Mouse (Mus musculus) embryonic facial prominence, embryonic 15.5 days (tissue): ENCODE data around the gene Gp1bb. TPM values are rescaled to one million over a fixed set of nuclear protein-coding genes. Genes with fewer than 3 reads are reported as not detected.

ENCODE experiments used
- ATAC-seq: fragments of 200-750 bp; cut with Nextera tagmentation; 2 replicates; pipeline ENCODE4 v1.8.0; 2017; ENCODE audit warnings: low read depth, moderate TSS enrichment; ENCODE audit not compliant: insufficient number of reproducible peaks, low FRiP score, low TSS enrichment
- H3K27ac ChIP-seq: fragments of 300-500 bp; sonication (generic); replicated peaks from 2 replicates; pipeline ENCODE4 v1.5.1; 2015; ENCODE audit warnings: mild to moderate bottlenecking, inconsistent platforms
- H3K27me3 ChIP-seq: fragments of 300-500 bp; sonication (generic); 2 replicates; pipeline ENCODE4 v1.6.1; 2015; ENCODE audit warnings: inconsistent platforms
- H3K36me3 ChIP-seq: fragments of 300-500 bp; sonication (generic); 2 replicates; pipeline ENCODE4 v1.6.1; 2015; ENCODE audit warnings: mild to moderate bottlenecking, inconsistent platforms
- H3K4me1 ChIP-seq: fragments of 300-500 bp; sonication (generic); 2 replicates; pipeline ENCODE4 v1.6.1; 2015; ENCODE audit warnings: inconsistent platforms
- H3K4me2 ChIP-seq: fragments of 300-500 bp; sonication (generic); replicated peaks from 2 replicates; pipeline ENCODE4 v1.6.1; 2015; ENCODE audit warnings: mild to moderate bottlenecking, inconsistent platforms
- H3K4me3 ChIP-seq: fragments of 300-500 bp; sonication (generic); replicated peaks from 2 replicates; pipeline ENCODE4 v1.5.1; 2015; ENCODE audit warnings: mild to moderate bottlenecking, inconsistent platforms
- H3K9ac ChIP-seq: fragments of 300-500 bp; sonication (generic); 2 replicates; pipeline ENCODE4 v1.6.1; 2015; ENCODE audit warnings: inconsistent platforms
- H3K9me3 ChIP-seq: fragments of 300-500 bp; sonication (generic); replicated peaks from 2 replicates; pipeline ENCODE4 v1.6.1; 2016; ENCODE audit warnings: inconsistent platforms
- WGBS: fragments of 180-500 bp; shearing (Covaris S2); methylation state at CpG from one replicate; pipeline ENCODE4 v1.1.7; 2015; 5-methylcytosine and 5-hydroxymethylcytosine counted together
- polyA plus RNA-seq: library from polyadenylated mRNA; unstranded; fragments of >200 nt; fragmentation: Nextera tagmentation; extraction: Ambion mirVana; gene quantifications from 2 replicates; pipeline ENCODE4 v1.2.1, GENCODE M21; 2015

Gene Gp1bb
- polyA plus RNA-seq, 1 experiment from 2014 or later = 2.8 TPM

DNA sequence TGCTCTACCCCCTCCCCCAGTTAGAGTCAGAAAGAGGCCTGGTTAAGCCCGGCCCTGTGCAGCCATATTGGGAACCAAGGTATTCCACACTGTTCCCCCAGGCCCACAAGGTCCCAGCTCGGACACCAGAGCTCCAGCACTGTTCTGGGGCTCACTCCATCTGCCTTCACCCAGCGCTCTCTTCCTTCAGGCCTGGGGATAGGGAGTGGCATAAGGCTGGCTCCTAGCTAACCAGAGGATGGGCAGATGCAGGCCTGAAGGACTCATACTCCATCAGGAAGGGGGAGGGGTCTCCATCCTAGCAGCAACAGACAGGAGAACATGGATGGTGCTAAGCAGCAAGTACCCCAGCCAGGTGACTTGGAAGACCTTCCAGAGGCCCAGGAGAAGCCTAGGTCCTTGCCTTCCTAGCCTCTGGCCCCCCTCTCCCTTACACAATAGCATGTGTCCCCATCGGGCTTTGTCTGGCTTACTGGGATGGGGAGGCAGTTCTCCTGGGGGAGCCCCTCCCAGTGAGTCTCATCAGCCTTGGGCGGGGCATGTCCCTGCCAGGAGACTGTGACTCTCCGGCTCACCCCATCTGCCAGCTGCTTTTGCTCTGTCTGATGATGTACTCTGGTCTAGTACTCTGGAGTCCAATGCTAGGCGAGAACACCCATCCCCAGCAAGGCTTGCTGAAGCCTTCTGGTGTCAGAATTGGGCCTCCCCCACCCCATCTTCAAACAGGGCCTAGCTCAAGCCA is 6.2 kb upstream of the Gp1bb start:
- 58% methylated on average over 7 of the region's 7 CpGs for WGBS
- Histone ChIP-seq H3K36me3 (peaks cover 19% of the 10 kb centered on the region; the same call in 1 of the 2 replicates), H3K4me3 (peak overlapping the region; percentile 74), H3K27ac (peak overlapping the region; percentile 77), H3K9me3 (no peaks in the 10 kb centered on the region), H3K4me1 (peaks cover 47% of the 10 kb centered on the region), H3K27me3 (peaks cover 27% of the 10 kb centered on the region), H3K9ac (peak overlapping the region; percentile 83; the same call in 1 of the 2 replicates), H3K4me2 (peak overlapping the region; percentile 90)
- no peak for ATAC-seq

- Histone ChIP-seq H3K27ac (0 out of 2 replicates have a peak overlapping the region, but pooled peaks have one; percentile 28), H3K4me3 (peak overlapping the region; percentile 74; the same call in 1 of the 2 replicates), H3K27me3 (peaks cover 39% of the 10 kb centered on the region), H3K4me1 (peaks cover 49% of the 10 kb centered on the region), H3K9me3 (no peaks in the 10 kb centered on the region), H3K9ac (no peak overlapping the region), H3K36me3 (peaks cover 31% of the 10 kb centered on the region; the same call in 1 of the 2 replicates), H3K4me2 (peak overlapping the region; percentile 90)
- WGBS = 45% methylated on average over 3 of the region's 3 CpGs
- ATAC-seq = no peak
These were observed 5.0 kb upstream of the Gp1bb start for GRCm38 (mm10) chr16:18627163-18627562.

GRCm38 (mm10) chr16:18626376-18626878 is 4.2 kb upstream of the Gp1bb start, which contains the start of gene Gm49601:
Gm49601 (minus strand) TSS chr16:18626427.
- peak within 1 kb of the TSS; percentile 33 for H3K9ac ChIP-seq
- ATAC-seq = peak; percentile 56

DNA sequence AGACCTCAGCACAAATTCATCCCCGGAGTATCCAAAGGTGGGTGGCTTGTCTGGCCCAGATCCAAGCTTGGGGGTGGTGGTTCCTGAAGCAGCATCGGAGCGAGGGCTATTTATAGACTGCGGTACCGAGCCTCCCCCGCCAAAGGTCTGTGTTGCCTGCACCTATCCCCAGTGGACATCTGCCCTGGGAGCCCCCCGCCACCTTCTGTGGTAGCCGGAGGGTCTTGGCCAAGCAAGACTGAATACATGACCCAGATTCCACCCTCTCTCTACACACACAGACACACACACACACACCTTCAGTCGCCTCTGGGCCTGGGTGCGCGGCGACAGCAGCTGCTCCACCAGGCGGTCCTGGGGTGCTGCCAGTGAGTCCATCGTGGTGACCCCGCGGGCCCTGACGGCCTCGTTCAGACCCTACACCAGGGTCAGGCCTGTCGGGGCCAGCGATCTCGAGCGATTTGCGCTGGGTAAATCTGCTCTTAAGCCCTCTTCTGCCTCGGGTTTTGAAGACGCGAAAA is 3.6 kb upstream of the Gp1bb start:
- 19% methylated on average over 26 of the region's 26 CpGs for whole genome bisulfite sequencing
- Histone ChIP-seq H3K4me3 (peak overlapping the region; percentile 74), H3K9ac (peak overlapping the region; percentile 33; the same call in 1 of the 2 replicates), H3K27me3 (peaks cover 52% of the 10 kb centered on the region), H3K4me2 (peak overlapping the region; percentile 90), H3K27ac (no peak overlapping the region), H3K36me3 (peaks cover 35% of the 10 kb centered on the region), H3K9me3 (no peaks in the 10 kb centered on the region), H3K4me1 (peaks cover 62% of the 10 kb centered on the region)
- no peak for ATAC-seq

More at GRCm38 (mm10) chr16:18626376-18626878, 4.2 kb upstream of the Gp1bb start, which contains the start of gene Gm49601:
- Histone ChIP-seq H3K4me3 (peak within 1 kb of the TSS; percentile 74), H3K27me3 (peaks cover 46% of the 10 kb centered on the region), H3K9me3 (no peaks in the 10 kb centered on the region), H3K36me3 (peaks cover 35% of the 10 kb centered on the region), H3K4me1 (peaks cover 56% of the 10 kb centered on the region), H3K27ac (0 out of 2 replicates have a peak within 1 kb of the TSS, but pooled peaks have one; percentile 28), H3K4me2 (peak within 1 kb of the TSS; percentile 90)
- under 1% methylated on average over 64 of the region's 65 CpGs for WGBS

GRCm38 (mm10) chr16:18625097-18625496 is 2.9 kb upstream of the Gp1bb start:
- 64% methylated on average over 14 of the region's 14 CpGs for WGBS
- ATAC-seq = no peak

DNA sequence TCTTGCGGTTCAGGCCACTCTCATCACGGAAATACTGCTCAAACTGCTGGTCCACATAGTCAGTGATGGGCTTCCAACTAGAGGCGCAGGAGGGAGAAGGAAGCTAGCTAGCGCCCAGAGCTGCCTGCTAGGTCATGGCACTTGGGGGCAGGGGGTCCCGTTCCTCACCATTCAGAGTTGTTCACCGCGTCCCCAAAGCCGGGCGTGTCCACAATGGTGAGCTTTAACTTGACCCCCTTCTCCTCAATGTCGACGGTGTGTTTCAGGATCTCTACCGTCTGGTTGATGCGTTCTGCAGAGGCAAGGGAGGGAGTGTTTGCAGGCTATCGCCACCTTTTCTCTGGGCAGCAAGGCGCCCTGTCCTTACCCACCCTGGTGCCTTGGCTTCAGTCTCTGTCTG is 2.4 kb upstream of the Gp1bb start:
- ATAC-seq = no peak
- H3K27me3 ChIP-seq = peaks cover 64% of the 10 kb centered on the region
- 53% methylated on average over 15 of the region's 15 CpGs for WGBS
- no peaks in the 10 kb centered on the region for H3K9me3 ChIP-seq
- H3K9ac ChIP-seq = no peak overlapping the region
- peaks cover 62% of the 10 kb centered on the region for H3K4me1 ChIP-seq
- no peak overlapping the region for H3K27ac ChIP-seq
- H3K36me3 ChIP-seq = peaks cover 35% of the 10 kb centered on the region
- no peak overlapping the region for H3K4me2 ChIP-seq
- no peak overlapping the region for H3K4me3 ChIP-seq

More at GRCm38 (mm10) chr16:18625097-18625496, 2.9 kb upstream of the Gp1bb start:
- H3K36me3 ChIP-seq = peaks cover 35% of the 10 kb centered on the region
- peaks cover 60% of the 10 kb centered on the region for H3K27me3 ChIP-seq
- H3K27ac ChIP-seq = no peak overlapping the region
- no peak overlapping the region for H3K4me3 ChIP-seq
- H3K4me1 ChIP-seq = peaks cover 65% of the 10 kb centered on the region
- H3K9me3 ChIP-seq = no peaks in the 10 kb centered on the region
- no peak overlapping the region for H3K4me2 ChIP-seq
- H3K9ac ChIP-seq = no peak overlapping the region

DNA sequence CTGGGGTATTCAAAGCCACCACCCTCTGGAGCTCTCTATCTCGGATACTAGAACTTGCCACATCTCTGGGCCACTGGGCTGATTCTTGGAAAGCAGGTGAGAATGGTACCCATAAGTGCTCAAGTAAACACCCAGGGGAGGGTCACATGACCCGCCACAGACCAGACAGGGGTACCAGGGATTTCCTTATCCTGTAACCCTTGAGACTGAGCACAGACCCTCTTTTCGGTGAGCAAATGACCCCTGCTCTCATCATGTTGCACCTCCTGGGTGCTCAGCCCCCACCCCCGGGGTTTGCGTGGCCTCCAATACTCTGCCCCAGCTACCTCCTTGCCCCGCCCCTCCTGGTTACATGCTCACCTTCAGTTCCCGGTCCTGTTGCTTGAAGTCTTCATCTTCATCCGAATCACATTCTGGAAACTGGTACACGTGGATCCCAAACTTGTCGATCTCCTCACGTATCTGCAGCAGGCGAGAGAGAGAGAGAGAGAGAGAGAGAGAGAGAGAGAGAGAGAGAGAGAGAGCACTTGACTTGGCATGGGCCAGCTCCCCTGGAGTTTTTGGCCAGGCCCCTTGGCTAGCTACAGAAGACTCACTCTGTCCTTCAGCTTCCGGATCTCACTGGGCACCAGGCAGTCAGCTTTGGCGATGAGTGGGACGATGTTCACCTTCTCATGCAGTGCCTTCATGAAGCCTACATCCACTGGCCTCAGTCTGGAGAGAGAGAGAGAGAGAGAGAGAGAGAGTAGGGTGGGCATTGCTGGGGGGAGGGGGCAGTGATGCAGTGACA is 1.7 kb upstream of the Gp1bb start:
- WGBS = 55% methylated on average over 15 of the region's 15 CpGs
- no peaks in the 10 kb centered on the region for H3K9me3 ChIP-seq
- H3K4me2 ChIP-seq = no peak overlapping the region
- peaks cover 35% of the 10 kb centered on the region for H3K36me3 ChIP-seq
- H3K9ac ChIP-seq = no peak overlapping the region
- no peak overlapping the region for H3K4me3 ChIP-seq
- H3K4me1 ChIP-seq = peaks cover 57% of the 10 kb centered on the region
- peaks cover 71% of the 10 kb centered on the region for H3K27me3 ChIP-seq
- ATAC-seq = no peak
- no peak overlapping the region for H3K27ac ChIP-seq

DNA sequence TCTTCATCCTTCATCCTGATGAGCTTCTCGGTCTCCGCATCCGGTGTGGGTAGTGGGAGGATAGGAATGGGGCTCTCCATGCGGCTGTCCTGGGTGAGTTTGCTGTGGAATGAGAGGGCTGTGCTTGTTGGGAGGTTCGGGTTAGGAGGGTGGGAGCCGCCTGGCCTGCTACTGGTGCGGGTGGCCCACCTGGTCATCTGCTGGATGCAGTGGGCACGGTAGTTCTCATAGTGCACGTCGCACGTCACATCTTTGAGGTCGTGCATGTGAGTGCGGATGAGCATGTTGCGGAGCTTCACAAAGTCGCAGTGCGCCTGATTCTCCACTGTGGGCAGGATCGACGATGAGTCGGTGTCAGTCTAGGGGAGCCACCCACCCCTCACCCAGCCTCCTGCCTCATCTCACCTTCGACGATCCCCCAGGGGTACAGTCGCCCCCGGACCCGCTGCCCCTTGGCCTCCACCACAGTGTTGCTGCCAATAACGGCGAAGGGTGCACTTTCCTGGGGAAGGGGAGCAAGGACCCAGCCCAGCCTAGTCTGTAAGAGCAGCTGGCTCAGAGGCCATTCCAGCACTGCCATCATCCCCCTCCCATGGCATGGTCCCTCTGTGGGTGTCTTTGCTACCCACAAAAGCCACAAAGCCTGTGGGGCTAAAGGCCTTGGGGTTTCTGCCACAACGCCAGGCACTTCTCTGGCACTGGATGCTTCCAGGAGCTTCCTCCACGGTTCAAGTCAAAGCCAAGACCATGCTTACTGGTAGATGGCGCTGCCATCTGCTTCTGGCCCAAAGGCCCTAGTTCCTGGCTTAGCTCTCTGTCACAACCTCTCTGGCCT is 930 bp upstream of the Gp1bb start:
- Histone ChIP-seq H3K36me3 (peaks cover 35% of the 10 kb centered on the region), H3K9ac (no peak overlapping the region), H3K4me3 (no peak overlapping the region), H3K27me3 (peaks cover 76% of the 10 kb centered on the region), H3K4me1 (peaks cover 49% of the 10 kb centered on the region), H3K4me2 (no peak overlapping the region), H3K27ac (no peak overlapping the region), H3K9me3 (no peaks in the 10 kb centered on the region)
- ATAC-seq = no peak
- 63% methylated on average over 29 of the region's 29 CpGs for WGBS

- no peaks in the 10 kb centered on the region for H3K9me3 ChIP-seq
- no peak overlapping the region for H3K27ac ChIP-seq
- H3K4me3 ChIP-seq = peak overlapping the region; percentile 52
- H3K36me3 ChIP-seq = peaks cover 35% of the 10 kb centered on the region
- H3K4me1 ChIP-seq = peaks cover 40% of the 10 kb centered on the region
- WGBS = 10% methylated on average over 38 of the region's 38 CpGs
- H3K9ac ChIP-seq = 0 out of 2 replicates have a peak overlapping the region, but pooled peaks have one; percentile 23
- H3K4me2 ChIP-seq = peak overlapping the region; percentile 96
- ATAC-seq = no peak
- H3K27me3 ChIP-seq = peaks cover 86% of the 10 kb centered on the region
These were observed 721 bp downstream of the Gp1bb start for GRCm38 (mm10) chr16:18621362-18622001.
